Mouse (Mus musculus): ENCODE measurements around the gene Cyb5r3.

DNA sequence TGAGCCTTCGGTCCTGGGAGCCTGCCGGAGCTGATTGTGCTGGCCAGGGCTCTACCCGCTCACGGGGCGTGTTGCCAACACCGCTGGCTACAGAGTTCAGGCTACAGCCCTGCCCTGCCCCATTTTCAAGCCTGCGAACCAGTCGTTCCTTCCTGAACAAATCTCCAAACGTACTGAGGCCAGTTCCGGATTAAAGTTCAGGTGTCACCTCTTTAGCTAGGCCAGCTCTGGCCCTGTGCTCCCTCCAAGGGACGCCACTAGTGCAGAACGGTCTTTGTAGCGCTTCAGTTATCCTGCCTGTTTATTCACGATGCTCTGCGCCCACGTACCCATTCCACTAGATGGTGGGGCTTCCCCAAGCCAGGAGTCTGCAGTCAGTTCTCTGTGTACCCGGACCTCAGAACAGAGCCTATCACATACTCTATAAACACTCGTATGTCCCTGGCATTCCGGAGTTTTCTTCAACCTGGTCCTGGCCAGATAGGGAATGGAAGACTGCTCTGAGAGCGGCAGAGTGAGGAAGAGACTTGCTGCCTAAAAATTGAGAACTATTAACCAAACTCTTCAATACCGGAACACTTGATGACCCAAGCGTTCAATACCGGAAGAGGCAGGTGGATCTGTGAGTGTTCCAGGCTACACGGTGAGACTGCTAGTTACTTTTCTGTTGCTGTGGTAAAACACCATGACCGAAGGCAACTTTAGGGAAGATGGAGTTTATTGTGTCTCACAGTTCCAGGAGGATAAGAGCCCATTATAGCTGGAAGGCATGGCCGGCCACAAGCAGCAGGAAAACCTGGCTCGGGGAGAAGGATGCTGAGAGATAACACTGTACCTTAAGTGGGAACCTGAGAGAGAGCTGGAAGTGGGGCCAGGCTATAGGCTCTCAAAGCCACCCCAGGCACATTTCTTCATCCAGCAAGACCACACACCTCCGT, at the start of gene Cyb5r3:
- TF ChIP-seq CTCF (IDR thresholded peaks at IDR 0.05; ENCODE audit: low read depth, low read length) = no peak
- TF ChIP-seq POLR2A (IDR thresholded peaks at IDR 0.05; ENCODE audit: borderline replicate concordance, low read depth, low read length) = no peak

All from bone marrow macrophage, adult 2 months (primary cell).